Mouse (Mus musculus): ENCODE measurements at regions not wholly inside any gene's neighbourhood (a gene's known extent, or its start where the extent isn't known, plus 50 kb on each side); places are given as distances from the start of the nearest gene placed in this dataset.

GRCm38 (mm10) chr7:119250381-119250780 is 66.0 kb upstream of the Gpr139 start:
- DNase-seq (ENCODE audit: extremely low read depth, insufficient read length, low spot score), result no peak

GRCm38 (mm10) chr7:119244785-119245184 is 60.4 kb upstream of the Gpr139 start:
- DNase-seq (ENCODE audit: extremely low read depth, insufficient read length, low spot score), result peak; percentile 7

GRCm38 (mm10) chr7:119236343-119236742 is 51.9 kb upstream of the Gpr139 start:
- DNase-seq (ENCODE audit: extremely low read depth, insufficient read length, low spot score), result no peak
